Mouse (Mus musculus): Measurements from ENCODE around the gene Tnfsf9.

GRCm38 (mm10) chr17:57135635-57136034, 30.5 kb downstream of the Tnfsf9 start:
- no peak for TF ChIP-seq CTCF (IDR thresholded peaks at IDR 0.05; ENCODE audit: insufficient read depth, low read length)
- TF ChIP-seq POLR2A (IDR thresholded peaks at IDR 0.05; ENCODE audit: borderline replicate concordance, extremely low read depth, low read depth, low read length): no peak
